Mouse (Mus musculus) lung, postnatal 10 days (tissue): ENCODE results near the gene Gtf3a.
"Not testable (repeated sequence)": the region's sequence is repeated elsewhere in the genome, so short reads cannot be mapped to it uniquely, and the experiment has no call there.

Experiments
- DNase-seq: peaks from one replicate; pipeline ENCODE4 v3.0.0; 2021

Gtf3a gene

DNA sequence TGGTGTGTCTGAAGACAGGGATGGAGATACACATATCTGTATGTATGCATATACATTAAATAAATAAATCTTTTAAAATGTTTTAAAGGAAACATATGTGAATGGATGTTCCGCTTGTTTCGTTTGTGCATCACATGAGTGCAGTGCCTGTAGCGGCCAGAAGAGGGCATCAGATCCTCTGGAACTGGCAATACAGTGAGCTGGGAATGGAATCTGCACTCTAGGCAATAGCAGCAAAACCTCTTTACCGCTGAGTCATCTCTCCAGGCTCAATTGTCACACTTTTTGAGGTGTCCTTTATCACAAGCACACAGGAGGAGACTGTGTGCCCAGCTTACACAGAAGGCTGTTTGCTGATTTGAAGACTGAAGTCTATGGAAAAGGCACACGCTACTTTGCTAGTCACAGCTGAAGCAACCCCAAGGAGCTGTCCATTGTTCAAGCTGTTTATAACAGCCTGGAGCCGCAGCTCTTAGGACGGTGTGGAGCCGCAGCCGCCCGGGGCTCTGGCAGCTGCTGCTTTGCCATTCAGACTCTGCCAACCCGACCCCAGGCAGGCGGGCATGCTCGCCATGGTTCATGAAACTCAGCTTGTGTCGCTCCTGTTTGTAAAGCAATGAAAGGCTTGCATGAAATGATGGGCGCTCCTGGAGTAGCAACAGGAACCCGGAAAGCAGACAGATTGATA is 9.2 kb upstream of the Gtf3a start:
- DNase-seq = no peak

DNA sequence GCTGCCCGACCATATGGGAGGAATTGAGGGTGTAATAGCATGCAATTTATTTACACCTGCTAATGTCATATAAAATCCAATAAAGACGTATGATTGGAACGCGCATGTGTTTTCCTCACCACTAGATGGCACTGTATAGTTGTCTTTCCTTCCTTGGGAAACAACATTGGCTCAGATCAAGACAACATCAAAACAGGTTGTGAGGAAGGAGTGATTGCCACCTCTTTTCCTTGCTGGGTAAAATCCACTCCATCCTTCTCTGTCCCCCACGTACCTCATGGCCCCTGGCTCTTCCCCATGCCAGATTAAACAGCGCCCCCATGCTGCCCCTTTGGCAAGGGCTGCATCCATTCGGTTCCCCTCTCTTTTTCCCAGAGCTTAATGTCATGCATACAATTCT is 8.2 kb upstream of the Gtf3a start:
- DNase-seq = peak; percentile 31

DNA sequence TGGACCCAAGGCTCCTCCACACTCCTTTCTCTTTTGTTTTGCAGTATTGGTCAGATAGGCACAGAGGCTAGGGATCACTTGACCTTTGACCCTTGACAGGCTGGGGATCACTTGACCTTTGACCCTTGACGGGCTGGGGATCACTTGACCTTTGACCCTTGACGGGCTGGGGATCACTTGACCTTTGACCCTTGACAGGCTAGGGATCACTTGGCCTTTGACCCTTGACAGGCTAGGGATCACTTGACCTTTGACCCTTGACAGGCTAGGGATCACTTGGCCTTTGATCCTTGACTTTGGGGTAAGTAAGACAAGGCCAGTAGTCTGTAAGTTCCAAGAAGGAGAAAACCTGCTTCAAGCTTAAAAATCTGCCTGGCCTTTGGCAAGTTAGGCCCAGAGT is 6.5 kb upstream of the Gtf3a start:
- DNase-seq = not testable (repeated sequence)

DNA sequence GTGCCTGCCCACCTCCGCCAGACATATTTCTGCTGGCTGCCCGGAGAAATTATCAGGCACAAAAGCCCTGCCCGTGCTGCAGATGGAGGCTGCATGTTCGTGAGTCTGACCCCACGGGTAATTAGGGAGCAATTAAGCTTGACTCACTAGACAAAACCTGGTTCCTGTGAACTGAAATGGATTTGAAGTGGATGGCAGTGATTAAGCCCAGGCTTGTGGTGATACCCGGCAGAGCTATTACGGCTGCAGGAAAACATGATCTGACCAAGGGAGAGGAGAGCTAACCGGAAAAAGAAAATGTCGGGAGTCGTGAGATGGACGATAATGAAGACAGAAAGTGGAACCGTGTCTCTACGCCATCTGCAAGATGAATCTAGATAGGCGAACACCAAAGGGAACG is 5.5 kb upstream of the Gtf3a start:
- DNase-seq = no peak

DNA sequence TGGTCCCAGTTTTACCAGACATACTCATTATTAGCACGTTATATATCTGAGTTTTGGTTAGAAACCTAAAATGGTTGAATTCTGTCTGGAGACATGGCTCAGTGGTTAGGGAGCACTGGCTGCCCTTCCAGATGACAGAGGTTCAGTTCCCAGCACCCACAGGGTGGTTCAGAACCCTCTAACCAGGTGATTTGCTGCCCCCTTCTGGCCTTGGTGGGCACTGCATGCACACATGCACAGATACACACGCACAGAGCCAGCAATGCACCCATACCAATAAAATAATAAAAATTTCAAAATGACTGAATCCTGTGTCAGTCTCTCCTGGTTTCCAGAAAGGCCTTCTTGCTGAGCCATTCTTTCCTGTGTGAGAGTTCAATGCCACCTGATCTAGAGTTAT is 3.9 kb upstream of the Gtf3a start:
- DNase-seq = no peak

DNA sequence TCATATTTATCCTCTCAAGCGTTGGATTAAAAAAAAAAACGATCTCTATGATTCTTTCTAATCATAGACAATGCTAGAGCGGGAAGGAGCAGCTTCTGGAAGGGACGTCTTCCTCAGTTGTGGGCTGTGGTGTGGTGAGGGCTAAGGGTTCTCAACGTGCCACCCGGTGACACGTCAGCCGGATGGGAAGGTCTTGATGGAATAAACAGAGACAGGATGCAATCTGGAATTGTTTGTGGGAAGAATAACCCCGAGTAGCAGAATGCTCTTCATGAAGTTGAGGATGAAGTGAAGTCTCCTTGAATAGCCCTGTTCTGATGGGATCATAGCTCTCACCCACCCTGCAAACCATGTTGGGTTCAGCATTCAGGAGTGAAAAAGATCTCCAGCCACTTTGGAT is 1.8 kb upstream of the Gtf3a start:
- DNase-seq = peak; percentile 31

DNA sequence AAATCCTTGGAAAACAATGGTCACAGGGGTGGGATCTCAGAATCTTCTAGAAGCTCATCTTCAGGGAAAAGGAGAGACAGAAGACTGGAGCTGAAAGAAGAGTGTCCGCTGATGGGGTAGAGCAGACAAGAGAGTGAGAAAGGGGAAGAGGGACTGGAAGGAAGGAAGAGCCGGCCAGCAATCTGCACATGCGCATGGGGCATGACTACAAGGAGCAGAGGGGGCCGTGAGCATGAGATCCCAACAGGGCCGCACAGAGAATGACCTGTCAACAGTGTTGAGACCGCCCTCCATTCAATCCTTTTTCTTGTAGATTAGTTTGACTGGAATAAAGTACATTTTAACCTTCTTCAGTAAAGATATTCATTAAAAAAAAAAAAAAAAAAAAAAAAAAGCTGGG is 960 bp upstream of the Gtf3a start:
- no peak for DNase-seq

DNA sequence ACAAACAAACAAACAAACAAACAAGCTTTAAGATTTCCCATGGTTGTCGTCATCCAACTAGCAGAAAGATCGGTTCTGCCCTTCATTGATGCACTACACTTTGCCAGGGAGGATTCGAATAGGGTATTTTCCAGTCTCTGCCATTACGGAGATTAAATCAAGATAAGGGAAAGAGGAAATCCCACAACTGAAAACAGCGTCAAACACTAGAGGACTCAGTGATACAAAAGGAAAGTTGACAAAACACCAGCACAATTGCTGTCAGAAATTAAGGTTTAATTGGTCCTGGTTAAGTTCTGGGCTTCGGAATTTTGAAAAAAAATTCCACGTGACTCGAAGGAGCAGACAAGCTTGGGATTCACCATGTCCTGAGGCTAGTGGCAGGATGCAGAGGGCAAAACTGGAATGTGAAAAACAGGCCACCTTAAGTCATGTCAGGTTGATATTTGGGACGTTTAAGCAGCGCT is 383 bp upstream of the Gtf3a start:
- no peak for DNase-seq

DNA sequence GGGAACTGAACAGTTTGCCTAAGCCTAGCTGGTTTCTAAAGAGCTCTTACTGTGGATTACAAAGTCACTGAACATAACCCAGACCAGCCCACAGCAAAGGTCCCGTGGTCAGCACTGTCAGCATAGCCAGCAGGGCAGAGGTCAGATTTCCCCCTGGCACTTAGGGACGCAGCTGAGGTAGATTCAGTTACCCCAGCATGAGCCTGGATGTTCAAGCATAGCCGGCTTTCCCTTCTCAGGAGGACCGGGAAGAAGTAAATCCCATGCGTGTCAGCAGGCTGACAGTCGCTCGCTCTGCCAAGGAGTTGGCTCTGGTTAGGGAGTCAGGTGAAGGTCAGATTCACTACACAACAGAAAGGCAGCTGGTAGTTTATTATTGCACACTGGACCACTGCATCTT is 6.1 kb downstream of the Gtf3a start:
- DNase-seq = no peak

DNA sequence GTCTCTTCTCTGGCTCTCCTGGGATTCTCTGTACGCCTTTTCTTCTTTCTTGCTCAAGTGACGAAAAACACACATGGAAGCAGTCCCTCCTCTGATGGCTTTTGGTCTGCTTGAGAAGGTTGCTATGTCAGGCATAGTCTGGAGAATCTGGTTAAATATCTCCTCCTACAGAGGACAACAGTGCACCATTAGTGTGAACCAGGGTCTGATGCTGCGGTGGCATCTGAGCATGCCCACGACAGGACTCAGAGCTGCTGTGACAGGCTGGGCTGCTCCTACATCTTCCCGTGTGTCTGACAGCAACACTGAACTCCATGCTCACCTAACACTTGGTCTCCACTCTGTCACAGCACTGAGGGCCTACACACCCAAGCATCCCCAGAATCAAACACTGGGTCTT is 7.2 kb downstream of the Gtf3a start:
- no peak for DNase-seq

DNA sequence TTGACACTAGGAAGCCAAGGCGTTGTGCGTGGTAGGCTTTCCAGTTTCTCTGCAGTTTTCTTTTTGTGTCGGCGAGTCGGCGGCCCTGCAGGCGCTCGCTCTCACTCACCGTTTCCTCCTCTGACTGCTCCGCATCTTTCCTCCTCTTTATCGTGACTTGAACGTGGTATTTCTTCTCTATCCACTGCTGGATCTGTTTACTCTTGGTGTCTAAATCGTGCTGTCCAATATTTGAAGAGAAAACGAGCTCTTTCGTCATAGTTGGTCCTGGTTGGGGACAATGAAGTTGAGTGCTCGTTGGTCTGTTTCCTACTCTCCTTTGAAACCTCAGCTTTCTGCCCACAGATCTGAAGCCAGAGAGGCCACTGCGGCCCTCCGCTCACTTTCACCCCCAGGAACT is 8.2 kb downstream of the Gtf3a start:
- DNase-seq = no peak

DNA sequence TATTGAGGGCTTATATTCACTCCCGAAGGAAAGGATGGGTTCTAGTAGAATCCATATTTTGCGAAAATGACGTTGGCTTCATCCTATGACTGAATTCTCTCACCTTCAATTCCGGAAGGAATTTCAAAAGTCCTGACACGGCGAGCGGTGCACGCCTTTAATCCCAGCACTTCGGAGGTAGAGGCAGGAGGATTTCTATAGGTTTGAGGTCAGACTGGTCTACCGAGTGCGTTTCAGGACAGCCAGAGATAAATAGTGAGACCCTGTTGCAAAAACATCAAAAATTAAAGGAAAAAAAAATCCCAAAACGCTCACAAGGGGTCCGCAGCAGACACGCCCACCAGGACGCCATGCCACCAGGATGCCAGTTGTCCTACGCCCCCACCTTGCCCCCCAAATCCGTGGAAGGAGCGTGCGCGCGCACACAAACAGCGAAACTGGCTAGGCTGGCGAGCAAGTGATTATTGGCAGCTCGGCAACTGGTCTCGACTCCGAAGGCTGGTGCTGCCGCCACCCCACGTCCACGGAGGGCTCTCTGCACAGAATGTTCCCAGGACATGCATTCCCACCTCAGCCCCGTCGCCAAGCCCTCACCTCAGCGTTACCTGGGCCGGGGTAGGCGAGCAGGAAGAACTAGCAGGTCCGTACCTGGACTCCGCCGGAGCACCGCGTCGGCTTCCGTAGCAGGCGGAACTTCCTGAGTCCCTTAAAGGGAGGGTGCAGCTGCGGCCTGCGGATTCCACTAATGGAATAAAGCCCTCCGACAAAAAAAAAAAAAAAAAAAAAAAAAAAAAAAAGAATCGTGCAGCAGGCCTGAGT is 14.9 kb downstream of the Gtf3a start, which contains the start of gene Mtif3:
Gene Mtif3, minus strand, starts transcription at position 683 of the 819 bp plus-strand sequence.
- peak; percentile 87 for DNase-seq

DNA sequence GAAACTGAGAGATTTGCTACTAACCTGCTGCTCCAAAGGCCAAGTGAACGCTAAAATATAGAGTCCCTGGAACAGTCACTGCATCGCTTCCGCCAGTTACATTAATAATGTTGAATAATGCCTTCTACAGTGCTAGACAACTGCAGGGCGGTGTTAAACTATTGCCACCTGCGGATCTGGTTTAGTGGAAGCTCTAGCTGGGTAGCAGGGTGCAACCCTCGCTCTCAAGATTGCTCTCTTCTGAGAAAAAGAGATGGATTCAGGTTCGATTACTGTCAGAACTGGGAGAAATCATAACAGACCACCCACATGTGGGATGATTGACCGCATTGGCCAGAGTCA is 15.5 kb downstream of the Gtf3a start:
- DNase-seq = no peak

DNA sequence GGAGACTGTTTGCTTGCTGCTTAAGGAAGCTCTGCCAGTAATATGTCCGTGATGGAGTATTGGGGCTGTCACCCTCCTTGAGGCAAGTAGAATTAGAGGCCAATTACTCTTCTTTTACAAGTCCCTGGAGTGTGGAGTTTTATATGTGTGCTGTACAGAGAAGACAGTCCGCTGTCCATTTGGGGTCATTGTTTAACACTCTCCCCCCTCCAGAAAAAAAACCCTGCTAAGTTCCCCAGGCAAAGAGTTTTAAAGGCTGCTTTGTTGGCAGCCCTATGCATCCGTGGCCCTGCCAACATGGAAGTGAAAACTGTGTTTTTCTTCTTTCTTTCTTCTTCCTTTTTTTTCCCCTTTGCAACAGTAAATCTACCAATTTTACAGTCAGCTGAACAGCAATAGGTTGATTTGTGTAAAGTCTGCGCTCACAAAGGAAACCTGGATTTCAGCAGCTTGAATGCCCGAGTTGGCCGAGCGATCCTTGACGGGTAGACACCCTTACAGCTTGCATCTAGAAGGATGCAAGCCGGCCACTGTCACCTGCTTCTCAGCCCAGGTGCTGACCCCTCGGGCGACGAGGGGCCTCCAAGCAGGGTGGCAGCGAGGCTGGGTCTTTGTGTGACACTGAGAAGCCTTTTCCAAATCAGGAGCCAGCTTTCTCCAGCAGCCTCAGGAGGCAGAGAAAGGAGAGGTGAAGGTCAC is 20.4 kb downstream of the Gtf3a start:
- no peak for DNase-seq

DNA sequence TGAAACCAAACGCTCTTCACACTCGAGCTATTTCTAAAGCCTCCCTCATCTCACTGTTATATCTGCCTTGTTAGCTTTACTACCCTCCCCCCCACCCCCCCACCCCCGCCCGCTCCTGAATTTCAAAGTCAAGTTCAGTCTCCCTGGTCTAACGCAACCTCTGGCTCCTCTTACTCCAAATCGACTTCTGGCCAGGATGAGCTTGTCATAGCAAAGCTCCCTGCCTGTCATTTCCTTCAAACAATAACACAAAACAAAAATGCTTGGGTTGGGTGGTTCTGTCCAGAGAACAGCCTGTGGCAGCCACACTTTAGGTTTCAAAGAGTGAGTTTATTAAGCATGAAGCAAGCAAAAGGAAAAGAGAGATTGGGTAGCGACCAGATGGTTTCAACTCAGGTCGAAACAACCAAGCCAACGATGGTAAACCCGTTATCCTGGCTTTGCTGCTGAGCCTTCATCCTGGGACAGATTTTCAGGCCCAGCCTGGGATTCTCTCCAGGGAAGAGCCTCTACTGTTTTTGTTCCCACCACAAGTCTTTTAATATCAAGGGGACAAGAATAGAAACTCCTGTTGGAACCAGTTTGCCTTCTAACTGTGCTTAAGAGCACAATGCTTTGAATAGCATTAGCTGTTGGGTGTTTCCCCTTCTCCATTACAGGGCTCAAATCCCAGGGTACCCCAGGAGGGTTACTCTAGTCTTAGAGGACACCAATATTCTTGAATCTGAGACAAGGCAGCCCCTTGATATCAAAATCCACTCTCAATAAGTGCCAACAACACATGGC is 23.5 kb downstream of the Gtf3a start:
- DNase-seq = peak; percentile 59

DNA sequence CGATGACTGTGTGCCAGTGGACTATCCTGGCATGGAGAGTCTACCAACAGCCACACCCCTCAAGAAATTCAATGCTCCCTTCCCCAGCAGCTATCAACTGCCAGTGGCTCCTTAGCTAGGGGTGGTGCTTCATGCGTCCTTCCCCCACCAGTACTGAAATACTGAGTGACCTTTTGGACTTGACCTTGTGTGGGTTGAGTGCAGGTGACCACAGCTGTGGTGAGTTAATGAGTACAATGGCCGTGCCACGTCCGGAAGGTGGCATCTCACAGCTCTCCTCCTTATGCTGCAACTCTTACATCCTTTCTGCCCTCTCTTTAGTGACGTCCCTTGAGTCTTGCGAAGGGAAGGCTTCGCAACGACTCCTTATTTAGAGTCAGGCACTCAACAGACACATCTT is 24.9 kb downstream of the Gtf3a start:
- no peak for DNase-seq

DNA sequence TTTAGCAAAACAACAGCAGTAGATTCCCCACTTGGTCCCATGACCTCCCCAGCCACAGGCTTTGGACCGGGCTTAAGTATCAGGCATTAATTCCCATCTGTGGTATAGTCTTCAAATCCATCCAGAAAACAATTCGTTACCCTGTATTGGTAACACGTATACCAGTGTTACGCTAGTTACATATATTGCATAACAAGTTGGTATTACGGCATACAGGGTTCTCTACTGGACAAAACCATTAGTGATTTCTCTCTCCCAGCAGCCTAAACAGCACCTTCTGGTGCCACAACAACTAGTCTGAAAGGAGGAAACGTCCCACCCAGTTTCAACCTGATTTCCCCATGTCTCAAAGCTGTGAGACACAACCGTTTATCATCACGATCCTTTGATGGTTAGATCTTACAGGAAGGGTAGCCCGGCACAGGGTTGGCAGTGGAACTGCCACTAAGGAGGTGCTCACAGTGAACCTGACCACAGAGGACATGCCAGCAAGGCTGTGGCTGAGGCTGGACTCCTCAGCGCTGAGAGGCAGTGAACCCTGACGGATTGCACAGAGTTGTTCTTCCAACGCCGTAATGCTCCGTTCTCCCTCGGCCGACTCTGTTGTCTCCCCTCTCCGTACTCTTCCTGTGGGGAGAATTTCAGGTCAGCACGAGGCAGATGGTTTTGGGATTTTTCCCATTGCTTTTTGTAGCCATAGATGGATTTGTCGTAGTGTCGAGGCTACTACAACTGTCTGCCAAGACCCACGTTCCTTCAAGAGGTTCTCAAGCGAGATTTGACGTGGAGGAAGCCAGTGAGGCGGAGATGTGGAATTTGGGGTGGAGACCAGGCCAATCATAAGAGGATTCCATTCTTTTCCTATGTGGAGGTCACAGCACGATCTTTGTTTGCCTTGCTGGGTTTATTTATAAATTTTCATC is 25.7 kb downstream of the Gtf3a start:
- DNase-seq = peak; percentile 46

DNA sequence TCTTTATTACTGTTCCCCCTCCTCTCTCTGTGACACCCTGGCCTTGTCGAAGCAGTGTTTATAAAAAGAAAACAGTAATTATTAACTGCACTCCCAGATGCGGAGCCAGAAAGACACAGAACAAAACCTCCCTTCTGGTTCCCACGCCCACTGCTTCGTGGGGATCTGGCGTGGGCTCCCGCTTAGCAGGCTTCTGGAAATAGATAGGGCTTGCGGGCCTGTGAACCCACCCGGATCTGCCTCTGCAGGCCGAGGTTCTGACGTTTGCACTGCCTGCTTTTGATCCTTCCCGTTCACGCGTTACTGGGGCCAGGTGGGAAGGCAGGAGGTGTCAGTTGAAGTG is 26.3 kb downstream of the Gtf3a start:
- DNase-seq = peak; percentile 32

DNA sequence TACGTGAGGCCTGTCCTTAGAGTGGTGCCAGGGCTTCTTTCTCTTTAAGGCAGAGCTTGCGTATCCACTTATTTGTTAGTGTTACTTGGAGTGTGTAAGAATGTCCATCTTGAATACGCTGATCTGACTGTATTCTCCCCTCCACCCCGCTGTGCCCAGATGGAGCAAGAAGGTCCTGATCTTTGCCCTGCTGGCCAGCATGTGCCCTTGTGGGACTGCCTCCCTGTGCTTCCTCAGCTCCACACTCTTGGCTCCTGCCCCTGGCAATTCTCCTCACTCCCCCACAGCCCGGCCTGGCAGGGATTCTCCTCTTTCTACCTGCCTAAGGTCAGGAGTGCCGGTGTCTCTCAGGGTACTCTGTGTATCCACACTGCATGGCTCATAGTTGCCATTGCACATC is 32.9 kb downstream of the Gtf3a start:
- no peak for DNase-seq

DNA sequence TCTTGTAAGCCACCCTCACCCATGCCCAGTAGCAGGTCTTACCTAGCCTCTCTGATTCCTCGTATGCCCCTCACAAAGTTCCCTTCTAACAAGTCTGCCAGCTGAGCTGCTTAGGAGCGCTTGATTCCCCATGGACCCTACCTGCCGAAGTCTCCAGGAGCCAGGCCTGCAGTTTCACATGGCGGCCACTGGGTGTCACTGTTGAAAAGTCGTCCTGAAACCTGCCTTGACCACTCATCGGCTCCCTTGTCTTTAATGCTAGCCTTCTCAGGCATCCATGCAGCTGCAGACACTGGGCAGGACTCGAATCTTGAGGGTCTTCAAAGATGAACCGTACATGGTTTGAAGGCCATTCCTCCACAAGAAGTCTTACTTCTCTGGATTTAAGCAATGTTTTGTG is 34.8 kb downstream of the Gtf3a start:
- DNase-seq = peak; percentile 69

DNA sequence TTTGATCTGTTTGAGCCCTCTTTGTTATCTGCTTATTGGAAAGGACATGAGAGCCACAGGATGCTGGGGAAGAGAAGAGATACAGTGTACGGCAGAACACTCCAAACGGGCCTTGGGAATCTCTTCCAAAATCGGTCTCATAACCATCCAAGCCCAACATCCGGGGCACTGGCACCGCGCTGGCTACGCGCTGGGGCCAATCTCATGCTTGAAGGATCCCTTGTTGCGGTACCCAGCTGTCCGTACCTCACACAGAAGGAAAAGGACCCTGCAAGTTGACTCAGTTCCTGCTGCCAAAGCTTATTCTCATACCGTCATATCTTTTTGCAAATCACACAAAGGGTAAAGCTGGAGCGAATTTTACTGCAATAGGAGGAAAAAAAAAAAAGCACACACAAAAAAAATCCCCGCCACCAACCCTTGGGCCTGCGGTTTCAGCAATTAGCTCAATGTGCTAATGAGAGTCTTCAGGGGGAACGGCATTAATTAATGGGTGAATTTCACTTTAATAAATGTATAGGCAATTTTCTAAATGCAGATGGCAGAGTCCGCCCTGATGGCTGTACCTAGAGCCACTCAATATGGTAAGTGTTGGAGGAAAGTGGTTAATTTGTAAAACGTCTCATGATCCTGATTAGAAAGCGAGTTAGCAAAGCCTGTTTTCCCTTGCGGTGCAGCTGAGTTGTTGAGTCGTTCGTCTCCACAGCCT is 37.4 kb downstream of the Gtf3a start:
- no peak for DNase-seq
